Mouse (Mus musculus): ENCODE results near the gene Paxx. TPM values are rescaled to one million over a fixed set of nuclear protein-coding genes. Genes with fewer than 3 reads are reported as not detected.

Gene Paxx
- polyA plus RNA-seq, 2 experiments, result 44.9 to 65.6 TPM

- H3K36me3 ChIP-seq (ENCODE audit: control insufficient read depth, insufficient read depth, low read length), result peaks cover 14% of the 10 kb centered on the region
- no peak for TF ChIP-seq POLR2A (IDR thresholded peaks at IDR 0.05; ENCODE audit: borderline replicate concordance, extremely low read depth, insufficient read depth, insufficient read length)
- no peak overlapping the region for H3K9ac ChIP-seq (ENCODE audit: low read depth, low read length, severe bottlenecking)
- no peak overlapping the region for H3K4me2 ChIP-seq (replicated peaks; ENCODE audit: low read depth, low read length, severe bottlenecking)
- ATAC-seq (ENCODE audit: low FRiP score, low read depth) (no peak), DNase-seq (ENCODE audit: low spot score) (no peak)
- peaks cover 8% of the 10 kb centered on the region for H3K4me1 ChIP-seq (ENCODE audit: control insufficient read depth, insufficient read depth, low read length)
- no peak overlapping the region for H3K4me3 ChIP-seq (replicated peaks; ENCODE audit: low read length)
- no peaks in the 10 kb centered on the region for H3K9me3 ChIP-seq (ENCODE audit: control insufficient read depth, low read length)
- H3K27ac ChIP-seq (replicated peaks; ENCODE audit: low read depth, low read length), result no peak overlapping the region
- WGBS, result 63% methylated on average over 15 of the region's 15 CpGs
- H3K27me3 ChIP-seq (ENCODE audit: control insufficient read depth, insufficient read depth, low read length), result no peaks in the 10 kb centered on the region
Measured at GRCm38 (mm10) chr2:25498622-25499478, 38.0 kb upstream of the Paxx start.

GRCm38 (mm10) chr2:25497846-25498575 is 37.1 kb upstream of the Paxx start:
- ATAC-seq (ENCODE audit: low FRiP score, low read depth) (no peak), DNase-seq (ENCODE audit: low spot score) (no peak)
- TF ChIP-seq POLR2A (IDR thresholded peaks at IDR 0.05; ENCODE audit: borderline replicate concordance, extremely low read depth, insufficient read depth, insufficient read length), result no peak
- H3K36me3 ChIP-seq (ENCODE audit: control insufficient read depth, insufficient read depth, low read length), result peaks cover 5% of the 10 kb centered on the region; the same call in 1 of the 2 replicates
- no peaks in the 10 kb centered on the region for H3K9me3 ChIP-seq (ENCODE audit: control insufficient read depth, low read length)
- no peak overlapping the region for H3K4me2 ChIP-seq (replicated peaks; ENCODE audit: low read depth, low read length, severe bottlenecking)
- no peak overlapping the region for H3K9ac ChIP-seq (ENCODE audit: low read depth, low read length, severe bottlenecking)
- H3K27ac ChIP-seq (replicated peaks; ENCODE audit: low read depth, low read length), result no peak overlapping the region; the same call in 1 of the 2 replicates
- peaks cover 8% of the 10 kb centered on the region for H3K4me1 ChIP-seq (ENCODE audit: control insufficient read depth, insufficient read depth, low read length)
- H3K27me3 ChIP-seq (ENCODE audit: control insufficient read depth, insufficient read depth, low read length), result no peaks in the 10 kb centered on the region
- WGBS, result 42% methylated on average over 6 of the region's 6 CpGs
- H3K4me3 ChIP-seq (replicated peaks; ENCODE audit: low read length), result no peak overlapping the region

- TF ChIP-seq POLR2A (IDR thresholded peaks at IDR 0.05; ENCODE audit: borderline replicate concordance, extremely low read depth, insufficient read depth, insufficient read length), result no peak
- Histone ChIP-seq H3K4me2 (replicated peaks; ENCODE audit: low read depth, low read length, severe bottlenecking) (no peak overlapping the region), H3K4me1 (ENCODE audit: control insufficient read depth, insufficient read depth, low read length) (peaks cover 2% of the 10 kb centered on the region), H3K27me3 (ENCODE audit: control insufficient read depth, insufficient read depth, low read length) (no peaks in the 10 kb centered on the region), H3K9ac (ENCODE audit: low read depth, low read length, severe bottlenecking) (no peak overlapping the region), H3K4me3 (replicated peaks; ENCODE audit: low read length) (no peak overlapping the region), H3K36me3 (ENCODE audit: control insufficient read depth, insufficient read depth, low read length) (no peaks in the 10 kb centered on the region), H3K9me3 (ENCODE audit: control insufficient read depth, low read length) (no peaks in the 10 kb centered on the region), H3K27ac (replicated peaks; ENCODE audit: low read depth, low read length) (no peak overlapping the region)
- ATAC-seq (ENCODE audit: low FRiP score, low read depth) (no peak), DNase-seq (ENCODE audit: low spot score) (no peak)
- WGBS, result 44% methylated on average over 4 of the region's 4 CpGs
Measured at GRCm38 (mm10) chr2:25496462-25496861, 35.6 kb upstream of the Paxx start.

- TF ChIP-seq POLR2A (IDR thresholded peaks at IDR 0.05; ENCODE audit: borderline replicate concordance, extremely low read depth, insufficient read depth, insufficient read length), result no peak
- no peak within 1 kb of the TSS for H3K27ac ChIP-seq (replicated peaks; ENCODE audit: low read depth, low read length)
- H3K36me3 ChIP-seq (ENCODE audit: control insufficient read depth, insufficient read depth, low read length), result no peaks in the 10 kb centered on the region
- H3K9me3 ChIP-seq (ENCODE audit: control insufficient read depth, low read length), result no peaks in the 10 kb centered on the region
- WGBS, result 86% methylated on average over 5 of the region's 5 CpGs
- ATAC-seq (ENCODE audit: low FRiP score, low read depth) (no peak), DNase-seq (ENCODE audit: low spot score) (no peak)
- H3K4me2 ChIP-seq (replicated peaks; ENCODE audit: low read depth, low read length, severe bottlenecking), result no peak within 1 kb of the TSS
- no peaks in the 10 kb centered on the region for H3K4me1 ChIP-seq (ENCODE audit: control insufficient read depth, insufficient read depth, low read length)
- H3K4me3 ChIP-seq (replicated peaks; ENCODE audit: low read length), result no peak within 1 kb of the TSS
- H3K9ac ChIP-seq (ENCODE audit: low read depth, low read length, severe bottlenecking), result no peak within 1 kb of the TSS
- no peaks in the 10 kb centered on the region for H3K27me3 ChIP-seq (ENCODE audit: control insufficient read depth, insufficient read depth, low read length)
Measured at GRCm38 (mm10) chr2:25493476-25493961, 32.6 kb upstream of the Paxx start, which contains the start of gene Lcn12. Gene Lcn12 (minus strand): TSS chr2:25493911.

- 85% methylated on average over 5 of the region's 5 CpGs for WGBS
- Histone ChIP-seq H3K4me3 (replicated peaks; ENCODE audit: low read length) (no peak overlapping the region), H3K4me1 (ENCODE audit: control insufficient read depth, insufficient read depth, low read length) (no peaks in the 10 kb centered on the region), H3K4me2 (replicated peaks; ENCODE audit: low read depth, low read length, severe bottlenecking) (no peak overlapping the region), H3K9me3 (ENCODE audit: control insufficient read depth, low read length) (no peaks in the 10 kb centered on the region), H3K27ac (replicated peaks; ENCODE audit: low read depth, low read length) (no peak overlapping the region), H3K9ac (ENCODE audit: low read depth, low read length, severe bottlenecking) (no peak overlapping the region), H3K27me3 (ENCODE audit: control insufficient read depth, insufficient read depth, low read length) (no peaks in the 10 kb centered on the region), H3K36me3 (ENCODE audit: control insufficient read depth, insufficient read depth, low read length) (no peaks in the 10 kb centered on the region)
- no peak for ATAC-seq (ENCODE audit: low FRiP score, low read depth)
- no peak for TF ChIP-seq POLR2A (IDR thresholded peaks at IDR 0.05; ENCODE audit: borderline replicate concordance, extremely low read depth, insufficient read depth, insufficient read length)
- DNase-seq (ENCODE audit: low spot score), result no peak
Measured at GRCm38 (mm10) chr2:25492988-25493387, 32.1 kb upstream of the Paxx start.
